Mouse (Mus musculus) hematopoietic stem cell, adult 5-6 weeks (primary cell): ENCODE measurements at regions not wholly inside any gene's neighbourhood (a gene's known extent, or its start where the extent isn't known, plus 50 kb on each side); places are given as distances from the start of the nearest gene placed in this dataset.
A peak's percentile ranks its signal among the peaks of the same experiment; 100 is the strongest.

Experiments
- ATAC-seq, 2 experiments: fragments of 125-278 bp in 1 of 2; replicated peaks in 1 of 2; 2 replicates each; pipeline ENCODE4 v1.8.0; 2016 to 2017; ENCODE audit warnings: inconsistent platforms in 2 of 2, mild to moderate bottlenecking in 2 of 2, moderate number of reproducible peaks in 2 of 2, low read depth in 1 of 2, moderate TSS enrichment in 1 of 2; ENCODE audit not compliant: low FRiP score in 2 of 2, poor library complexity in 2 of 2, severe bottlenecking in 2 of 2, insufficient read depth in 1 of 2, low TSS enrichment in 1 of 2

- ATAC-seq: no peak
Observed at GRCm38 (mm10) chr13:78623652-78624051, 424.1 kb upstream of the Nr2f1 start.

- no peak for ATAC-seq
Observed at GRCm38 (mm10) chr13:78602861-78603211, 403.3 kb upstream of the Nr2f1 start.

- ATAC-seq: no peak
Observed at GRCm38 (mm10) chr13:78602211-78602860, 402.8 kb upstream of the Nr2f1 start.

GRCm38 (mm10) chr13:78580863-78581595, 381.5 kb upstream of the Nr2f1 start:
- no peak for ATAC-seq

GRCm38 (mm10) chr13:78577497-78577896, 377.9 kb upstream of the Nr2f1 start:
- ATAC-seq: no peak

GRCm38 (mm10) chr13:78576300-78577296, 377.0 kb upstream of the Nr2f1 start:
- no peak for ATAC-seq

GRCm38 (mm10) chr13:78571093-78571492, 371.5 kb upstream of the Nr2f1 start:
- ATAC-seq: no peak

- ATAC-seq: no peak
Observed at GRCm38 (mm10) chr13:78524446-78524937, 324.9 kb upstream of the Nr2f1 start.

GRCm38 (mm10) chr13:78520771-78521170, 321.2 kb upstream of the Nr2f1 start:
- no peak for ATAC-seq

GRCm38 (mm10) chr13:78520186-78520585, 320.6 kb upstream of the Nr2f1 start:
- no peak for ATAC-seq

- ATAC-seq: no peak
Observed at GRCm38 (mm10) chr13:78500551-78500950, 301.0 kb upstream of the Nr2f1 start.

- ATAC-seq: no peak
Observed at GRCm38 (mm10) chr13:78483760-78484357, 284.3 kb upstream of the Nr2f1 start.

- peak; percentile 83 to 87 for ATAC-seq
Observed at GRCm38 (mm10) chr13:78482929-78483759, 283.6 kb upstream of the Nr2f1 start.

GRCm38 (mm10) chr13:78451333-78452070, 251.9 kb upstream of the Nr2f1 start:
- ATAC-seq: no peak

- no peak for ATAC-seq
Observed at GRCm38 (mm10) chr13:78446726-78447031, 247.1 kb upstream of the Nr2f1 start.
